Mouse (Mus musculus) urinary bladder, adult 18-20 months (tissue): Measurements from ENCODE around the gene 4930470P17Rik.

Experiments
- DNase-seq, 2 experiments: peaks; one replicate each; pipeline ENCODE4 v3.0.0; 2022; ENCODE audit warnings: low spot score in 2 of 2, mixed read lengths in 2 of 2

4930470P17Rik gene

DNA sequence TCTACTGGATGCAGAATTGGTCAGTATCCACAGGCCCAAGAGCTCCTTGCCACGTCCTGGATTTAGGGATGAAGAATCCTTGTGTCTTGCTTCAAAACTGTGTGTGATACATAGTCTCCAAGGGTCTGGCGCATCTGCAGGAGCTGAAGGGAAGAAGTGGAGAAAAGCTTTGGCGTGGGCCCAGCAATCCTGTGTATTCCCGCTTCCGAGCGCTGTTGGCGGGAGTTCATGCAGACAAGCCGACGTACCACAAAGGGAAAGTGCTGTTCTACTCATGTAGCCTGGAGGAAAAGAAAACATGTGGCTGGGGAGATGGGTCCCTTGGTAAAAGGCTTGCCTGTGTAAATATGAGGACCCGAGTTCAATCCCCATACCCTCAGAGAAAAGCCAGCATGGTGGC lies 22.3 kb downstream of the 4930470P17Rik start:
- no peak for DNase-seq

DNA sequence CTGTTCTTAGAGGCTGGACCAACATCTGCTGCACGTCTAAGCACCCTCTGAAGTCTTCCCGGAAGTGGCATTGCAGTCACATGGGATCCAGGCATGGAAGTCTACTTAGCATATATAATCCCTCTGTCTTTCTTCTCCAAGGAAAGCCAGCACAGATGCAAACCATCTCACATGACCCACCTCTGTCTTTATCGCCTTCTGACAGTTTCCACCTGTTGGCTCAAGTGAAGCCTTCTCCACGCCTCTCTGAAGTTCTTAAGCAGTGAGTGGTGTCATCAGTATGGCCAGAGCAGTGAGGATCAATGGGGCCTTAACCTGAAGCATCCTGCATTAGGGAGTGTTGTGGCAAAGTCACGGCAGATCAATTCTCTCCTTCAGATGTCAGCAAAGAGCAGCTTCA lies 23.2 kb downstream of the 4930470P17Rik start:
- DNase-seq, result no peak

DNA sequence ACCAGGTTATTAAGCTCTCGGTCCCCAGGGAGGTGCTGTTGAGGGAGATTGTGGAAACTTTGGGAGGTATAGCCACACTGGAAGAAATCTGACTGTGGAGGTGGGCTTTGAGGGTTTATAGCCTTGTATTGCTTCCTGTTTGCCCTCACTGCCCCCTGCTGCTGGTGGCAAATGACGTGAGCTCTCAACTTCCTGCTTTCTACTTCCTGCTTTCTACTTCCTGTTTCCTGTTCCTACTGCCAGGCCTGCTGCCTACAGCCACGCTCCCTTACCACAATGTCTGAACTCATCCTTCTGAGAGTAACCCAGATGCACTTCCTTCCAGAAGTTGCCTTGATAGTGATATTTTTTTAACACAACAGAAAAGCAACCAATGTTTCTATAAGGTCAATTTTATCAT lies 24.3 kb downstream of the 4930470P17Rik start:
- no peak for DNase-seq

DNA sequence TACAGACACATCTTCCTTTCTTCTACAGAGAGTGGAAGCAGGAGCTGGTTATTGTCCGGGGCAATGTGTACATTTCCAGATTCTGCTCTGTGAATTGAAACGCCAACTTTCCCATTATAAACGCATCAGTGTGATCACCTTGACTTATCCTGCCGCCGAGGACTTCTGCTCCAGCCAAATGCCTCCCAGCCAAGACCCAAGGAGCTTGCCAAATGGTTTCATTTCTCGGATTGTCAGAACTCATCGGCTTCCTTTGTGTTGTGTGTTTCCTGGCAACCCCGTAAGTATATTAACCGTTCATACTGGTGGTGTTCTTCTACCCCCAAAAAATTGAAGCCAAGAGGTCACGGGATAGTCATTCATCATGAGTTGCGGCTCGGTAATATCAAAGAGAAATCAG lies 25.7 kb downstream of the 4930470P17Rik start:
- no peak for DNase-seq

DNA sequence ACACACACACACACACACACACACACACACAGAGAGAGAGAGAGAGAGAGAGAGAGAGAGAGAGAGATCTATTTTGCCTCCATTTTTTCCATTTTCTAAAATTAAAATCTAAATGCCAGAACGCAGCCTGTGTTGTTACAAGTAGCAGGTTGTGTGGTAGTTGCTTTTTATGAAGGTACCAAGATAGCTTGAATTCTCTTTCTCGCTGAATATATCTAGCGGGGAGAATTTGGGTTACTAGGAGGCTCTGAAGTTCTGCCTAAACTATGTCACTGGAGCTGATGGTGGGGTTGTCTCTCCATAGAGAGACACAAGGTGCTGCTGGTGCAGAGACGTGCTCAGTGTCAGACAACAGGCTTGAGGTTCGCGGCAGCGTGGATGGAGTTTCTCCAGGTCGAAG lies 36.8 kb downstream of the 4930470P17Rik start:
- no peak for DNase-seq

DNA sequence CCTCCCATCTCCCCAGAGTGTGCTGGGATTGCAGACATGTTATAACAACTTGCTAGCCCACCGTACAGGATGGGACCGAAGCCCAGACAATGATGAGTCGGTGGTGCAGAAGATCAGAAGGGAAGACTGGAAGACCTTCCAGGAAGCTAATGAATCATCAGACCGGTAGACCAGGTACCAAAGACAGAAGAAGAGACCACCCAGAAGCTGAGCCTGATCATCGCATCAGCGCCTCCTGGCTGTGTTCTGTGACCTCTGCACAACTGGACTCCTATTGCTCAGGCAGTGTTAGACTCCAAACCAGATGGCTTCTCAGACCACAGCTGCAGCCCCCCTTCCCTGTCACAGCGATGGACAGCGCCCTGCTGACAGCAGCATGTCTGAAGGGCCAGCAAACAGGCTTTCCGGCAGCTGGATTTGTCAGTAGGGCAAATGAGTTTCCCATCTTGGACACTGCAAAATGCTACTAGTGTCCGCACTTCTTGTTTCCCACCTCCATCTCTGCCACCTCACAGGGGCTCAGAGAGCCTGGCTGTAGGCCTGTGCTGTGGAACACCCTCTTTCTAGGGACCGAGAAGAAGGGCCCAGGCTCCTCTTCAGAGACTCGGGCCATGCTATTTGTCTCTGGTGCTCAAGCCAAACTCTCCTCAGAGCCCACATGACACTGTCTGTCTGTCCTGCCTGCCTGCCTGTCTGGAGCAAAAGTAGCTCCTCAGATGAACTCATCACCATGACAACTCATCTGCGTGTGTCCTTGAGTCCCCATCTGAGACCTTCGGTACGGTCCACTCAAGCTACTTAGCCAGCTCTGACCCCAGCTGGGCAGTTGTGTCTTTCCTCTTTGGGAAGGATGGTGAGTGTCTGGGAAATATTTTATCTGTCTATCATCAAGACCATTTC lies 37.6 kb downstream of the 4930470P17Rik start:
- DNase-seq, result no peak

DNA sequence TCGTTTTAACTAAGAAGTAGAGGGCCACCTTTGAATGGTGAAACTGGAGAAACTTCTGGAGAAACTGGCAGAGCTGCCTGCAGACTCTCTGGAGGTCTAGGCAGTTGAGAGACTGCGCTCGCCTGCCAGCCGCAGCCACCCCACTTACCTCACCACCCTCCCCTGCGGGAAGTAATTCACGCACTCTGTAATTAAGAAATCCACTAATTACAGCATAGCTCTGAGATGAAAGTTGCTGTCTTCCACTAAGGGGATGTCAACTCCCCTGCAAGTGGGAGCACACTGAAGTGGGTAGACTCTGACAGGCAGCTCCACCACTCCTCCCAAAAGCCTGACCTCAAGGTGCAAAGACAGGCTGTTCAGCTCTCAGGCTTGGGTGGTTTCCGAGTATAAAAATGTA lies 49.7 kb downstream of the 4930470P17Rik start:
- DNase-seq, result no peak

DNA sequence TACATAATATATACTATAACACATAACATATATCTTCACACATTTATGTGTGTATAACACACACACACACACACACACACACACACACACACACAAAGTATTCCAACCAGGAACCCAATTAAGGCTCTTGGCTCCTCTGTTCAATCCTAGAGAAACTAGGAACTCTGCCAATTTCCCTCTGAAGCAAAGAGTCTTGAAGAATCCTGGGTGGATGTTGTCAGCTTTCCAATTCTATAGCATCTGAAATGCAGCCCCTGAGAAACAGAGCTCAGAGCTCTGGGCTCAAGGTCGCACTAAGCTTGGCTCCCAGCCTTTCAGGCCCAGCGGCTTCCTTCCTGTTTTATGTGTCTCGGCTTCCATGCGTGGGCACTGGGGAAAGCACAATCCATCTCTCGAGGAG lies 51.6 kb downstream of the 4930470P17Rik start:
- no peak for DNase-seq

DNA sequence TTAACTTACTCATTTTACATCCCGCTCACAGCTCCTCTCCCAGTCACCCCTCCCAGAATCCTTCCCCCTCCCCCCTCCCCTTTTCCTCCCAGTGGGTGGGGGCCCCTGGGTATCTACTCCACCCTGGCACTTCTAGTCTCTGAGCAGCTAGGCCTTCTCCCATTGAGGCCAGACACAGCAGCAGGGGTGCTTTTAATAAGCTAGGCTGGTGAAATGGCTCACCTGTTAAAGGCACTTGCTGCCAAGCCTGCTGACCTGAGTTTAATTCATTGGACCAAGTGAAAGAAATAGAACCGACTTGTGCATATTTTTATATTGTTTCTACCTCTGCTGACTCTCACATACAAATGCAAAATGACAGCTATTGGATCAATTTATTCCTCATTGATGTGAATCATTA lies 52.7 kb downstream of the 4930470P17Rik start:
- DNase-seq, result no peak

DNA sequence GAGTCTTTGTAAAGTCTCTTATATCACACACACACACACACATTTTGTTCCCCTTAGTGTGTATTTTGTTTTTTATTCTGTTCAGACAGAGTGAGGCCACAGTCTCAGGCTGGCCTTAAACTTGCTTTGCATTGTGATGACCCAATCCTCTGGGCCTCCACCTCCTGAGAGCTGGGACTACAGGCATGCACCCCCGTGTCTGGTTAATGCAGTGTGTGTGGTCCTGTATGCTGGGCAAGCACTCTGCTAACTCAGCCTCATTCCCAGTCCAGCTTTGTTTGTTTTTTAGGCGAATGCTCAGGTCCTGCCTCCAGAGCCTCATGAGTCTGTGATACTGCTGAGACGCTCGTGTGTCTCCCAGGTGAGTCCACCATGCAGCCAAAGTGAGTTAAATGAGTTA lies 53.8 kb downstream of the 4930470P17Rik start:
- DNase-seq, result no peak

DNA sequence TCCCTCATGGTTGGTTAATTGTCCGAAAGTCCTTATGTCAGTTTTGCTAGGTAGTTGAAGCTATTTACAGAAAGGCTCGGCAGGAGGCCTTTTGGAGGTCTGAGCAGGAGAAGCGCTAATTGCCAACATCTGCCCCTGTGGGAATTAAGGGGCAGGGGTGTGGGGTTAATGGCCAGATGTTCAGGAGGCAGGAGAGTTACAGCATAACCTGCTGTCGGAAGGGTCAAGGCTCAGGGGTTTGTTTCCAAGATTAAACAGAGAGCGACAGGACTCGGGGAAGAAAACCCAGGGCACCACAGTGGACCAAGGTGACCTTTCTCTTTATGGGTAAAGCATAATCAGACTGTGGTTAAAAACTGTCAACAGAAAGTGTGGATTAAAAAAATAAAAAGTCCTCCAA lies 54.3 kb downstream of the 4930470P17Rik start:
- no peak for DNase-seq

DNA sequence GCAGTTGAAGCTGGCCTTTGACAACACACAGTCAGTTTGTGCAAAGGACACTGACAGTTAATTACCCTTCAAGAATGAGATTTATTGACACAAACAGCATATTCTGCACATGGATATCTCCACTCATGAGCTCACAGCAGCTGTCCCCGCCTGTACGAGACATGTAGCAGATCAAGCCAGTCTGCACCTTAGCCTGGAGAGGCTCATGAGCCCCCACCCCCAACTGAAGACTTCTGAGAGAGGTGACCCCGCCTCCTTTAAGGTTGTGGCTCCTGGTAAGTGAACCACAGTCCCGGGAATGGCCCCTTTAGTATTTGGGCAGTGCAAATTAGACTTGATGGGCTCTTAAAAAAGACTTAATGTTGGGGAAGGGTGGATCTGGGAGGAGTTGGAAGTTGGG lies 56.1 kb downstream of the 4930470P17Rik start:
- DNase-seq, result no peak

DNA sequence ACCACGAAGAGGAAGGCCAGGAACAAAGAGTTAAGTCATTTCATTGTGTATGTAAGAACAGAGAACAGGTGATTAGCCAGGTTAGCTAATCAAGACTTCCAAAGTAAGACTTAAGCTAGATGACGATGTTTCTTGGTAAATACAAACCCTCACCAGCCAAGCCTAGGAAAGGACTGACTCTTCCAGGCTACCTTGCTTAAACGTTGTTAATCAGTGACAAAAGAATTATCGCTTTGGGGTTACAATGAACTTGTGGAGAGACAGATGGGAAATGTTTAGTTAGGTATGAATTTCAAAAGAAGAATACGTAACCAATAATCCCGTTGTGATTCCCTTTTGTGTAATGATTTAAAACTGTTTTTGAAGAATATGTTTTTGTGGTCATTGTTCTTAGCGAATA lies 56.9 kb downstream of the 4930470P17Rik start:
- no peak for DNase-seq

DNA sequence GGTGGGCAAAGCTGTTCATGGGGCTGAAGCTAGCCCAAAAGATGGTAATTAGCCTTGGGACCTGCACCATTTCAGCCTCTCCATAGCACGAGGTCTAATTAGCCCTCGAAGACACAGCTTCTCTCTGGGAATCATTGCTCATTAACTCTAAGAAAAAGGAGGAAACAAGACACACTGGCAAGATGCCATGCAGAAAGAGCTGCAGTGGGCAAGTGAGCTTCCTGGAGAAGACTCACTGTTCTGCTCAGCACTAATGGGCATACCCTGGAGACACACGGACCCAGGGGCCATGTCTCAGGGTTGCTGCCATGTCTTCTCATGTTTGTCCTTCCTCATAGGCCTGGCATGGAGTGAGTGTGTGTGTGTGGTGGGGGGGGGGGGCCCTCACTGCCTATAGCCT lies 57.7 kb downstream of the 4930470P17Rik start:
- no peak for DNase-seq

DNA sequence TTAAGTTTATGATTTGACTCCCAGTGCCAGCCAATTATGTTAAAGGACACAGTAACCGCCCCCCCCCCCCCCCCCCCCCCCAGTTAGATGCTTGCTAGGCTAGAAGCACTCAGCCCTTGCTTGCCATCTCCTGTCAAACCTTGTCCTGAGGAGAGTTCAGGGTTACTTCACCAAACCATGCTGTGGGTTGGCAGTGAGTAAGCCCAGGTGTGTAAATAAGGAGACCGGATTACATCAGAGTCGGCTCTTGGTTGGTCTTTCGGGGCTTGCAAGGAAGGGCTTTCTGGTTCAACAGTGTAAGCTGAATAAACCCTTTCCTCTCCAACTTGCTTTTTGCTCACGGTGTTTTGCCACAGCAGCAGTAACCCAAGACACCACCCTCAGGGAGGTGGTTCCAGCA lies 58.2 kb downstream of the 4930470P17Rik start:
- no peak for DNase-seq

DNA sequence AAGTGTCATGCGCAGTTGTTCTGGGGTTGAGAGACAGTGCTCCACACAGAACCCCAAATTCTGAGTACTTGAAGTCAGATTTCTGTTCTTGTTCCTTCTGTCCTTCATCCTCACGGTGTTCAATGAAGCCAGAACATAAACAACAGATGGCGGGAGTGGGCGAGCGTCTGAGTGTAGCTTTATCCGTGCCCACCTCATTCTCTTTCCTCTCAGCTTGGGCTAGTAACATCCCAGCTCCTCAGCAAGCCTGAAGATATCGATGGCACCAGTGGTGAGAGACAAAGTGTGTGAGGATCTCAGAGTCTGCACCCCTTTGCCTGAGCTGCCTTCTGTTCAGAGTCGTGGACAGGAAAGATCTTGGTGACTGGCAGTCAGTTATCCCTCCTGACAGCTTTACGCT lies 62.6 kb downstream of the 4930470P17Rik start:
- no peak for DNase-seq

DNA sequence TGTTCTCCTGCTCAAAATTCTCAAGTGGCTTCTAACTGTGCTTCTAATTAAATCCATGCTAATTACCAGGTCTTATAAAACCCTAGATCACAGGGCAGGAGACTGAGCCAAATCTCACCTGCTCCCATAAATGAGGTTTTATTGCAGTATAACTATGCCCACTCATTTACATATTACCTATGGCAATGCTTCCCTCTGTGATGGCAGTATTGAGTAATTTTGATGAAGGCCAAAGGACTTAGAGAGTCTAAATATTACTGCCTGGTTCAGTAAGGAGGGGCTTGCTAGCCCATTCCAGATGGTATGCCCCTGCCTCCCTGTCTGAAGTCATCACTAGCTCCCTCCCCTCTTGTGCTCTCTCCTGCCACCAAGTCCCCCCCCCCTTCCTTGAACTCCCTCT lies 66.0 kb downstream of the 4930470P17Rik start:
- no peak for DNase-seq

DNA sequence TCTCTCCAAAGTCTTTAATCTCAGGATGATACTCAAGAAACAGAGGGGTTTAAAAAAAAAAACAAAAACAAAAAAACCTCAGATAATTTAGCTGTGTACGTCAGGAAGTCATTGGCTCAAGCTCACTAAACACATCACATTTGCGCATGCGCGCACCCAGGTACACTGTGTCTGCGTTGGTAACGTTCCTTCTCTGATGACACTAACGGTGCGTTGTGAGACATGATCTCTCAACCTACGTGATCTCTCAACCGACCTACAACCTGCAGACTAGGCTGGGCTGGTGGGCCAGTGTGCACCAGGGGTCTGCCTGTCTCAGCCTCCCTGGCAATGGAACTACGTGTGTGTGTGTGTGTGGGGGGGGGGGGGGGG lies 67.0 kb downstream of the 4930470P17Rik start:
- no peak for DNase-seq

DNA sequence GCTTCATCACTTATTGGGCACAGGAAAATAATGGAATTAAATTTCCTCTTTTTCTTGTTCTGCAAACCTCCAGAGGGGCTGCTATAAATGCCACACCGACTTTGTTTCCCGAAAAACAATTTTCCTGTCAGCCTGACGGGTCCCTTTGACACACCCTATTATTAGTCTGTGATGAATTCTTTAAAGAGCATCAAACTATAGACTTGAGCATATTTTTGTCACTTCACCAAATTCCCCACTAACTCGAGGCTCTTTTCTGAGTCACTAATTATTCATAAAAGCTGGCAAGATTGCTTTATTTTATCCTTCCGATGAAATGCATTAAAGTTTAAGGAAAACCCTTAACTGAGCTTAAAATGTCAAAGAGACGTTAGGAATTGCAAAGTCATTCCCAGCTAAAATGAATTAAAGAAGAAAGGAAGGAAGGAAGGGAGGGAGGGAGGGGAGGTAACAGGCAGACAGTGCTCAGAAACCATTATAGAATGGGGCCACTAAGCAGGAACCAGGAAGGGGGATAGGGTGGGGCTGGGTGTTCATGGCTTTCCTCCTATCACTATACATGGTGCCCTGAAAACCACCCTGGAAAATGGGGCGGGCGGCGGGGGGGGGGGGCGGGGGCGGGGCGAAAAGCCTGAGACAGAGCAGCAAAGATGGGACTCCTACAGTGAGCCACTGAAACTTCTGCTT lies 67.6 kb downstream of the 4930470P17Rik start:
- DNase-seq, result no peak

DNA sequence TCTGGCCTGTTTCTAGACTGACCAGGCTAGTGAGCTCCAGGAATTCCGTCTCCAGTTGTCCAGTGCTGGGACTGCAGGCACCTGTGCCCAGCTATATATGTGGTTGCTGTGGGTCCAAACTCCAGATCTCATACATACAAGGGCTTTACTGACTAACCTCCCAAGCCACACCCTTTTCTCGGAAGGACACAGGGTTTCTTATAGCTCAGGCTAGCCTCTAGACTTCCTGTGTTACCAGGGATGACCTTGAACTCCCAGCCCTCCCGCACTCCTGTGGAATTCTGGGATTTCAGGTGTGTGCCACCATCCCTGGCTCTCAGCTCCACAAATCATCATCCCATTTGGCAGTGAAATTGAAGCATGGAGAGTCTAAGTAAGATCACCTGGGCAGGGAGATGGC lies 71.6 kb downstream of the 4930470P17Rik start:
- no peak for DNase-seq

DNA sequence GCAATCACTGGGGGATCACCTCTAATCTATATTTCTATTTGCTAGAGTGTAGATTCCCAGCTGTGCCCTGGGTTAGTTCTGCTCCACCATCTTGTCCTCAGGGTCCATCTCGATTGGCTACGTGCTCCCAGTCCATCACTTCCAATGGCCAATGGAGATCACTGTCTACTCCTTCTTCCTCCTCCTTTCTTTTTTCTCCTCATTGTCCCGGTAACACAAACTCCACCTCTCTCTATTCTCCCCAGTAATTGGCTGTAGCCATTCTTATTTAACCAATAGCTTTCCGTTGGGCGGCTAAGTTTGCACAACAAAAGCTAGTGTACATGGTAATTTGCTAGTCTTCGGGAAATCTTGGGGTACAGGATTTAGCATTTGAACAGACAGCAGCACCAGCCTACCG lies 72.1 kb downstream of the 4930470P17Rik start:
- no peak for DNase-seq
